Mouse (Mus musculus): ENCODE results near the gene Samd5.
A peak's percentile ranks its signal among the peaks of the same experiment; 100 is the strongest.

The Samd5 gene

GRCm38 (mm10) chr10:9674561-9675521 lies at the start of gene Samd5:
TSS of gene Samd5 (minus strand) at chr10:9675208.
- DNase-seq, result peak in 1 of 2 experiments; percentile 50

GRCm38 (mm10) chr10:9722519-9723303 lies 47.7 kb upstream of the Samd5 start:
- no peak for DNase-seq

GRCm38 (mm10) chr10:9720027-9720426 lies 45.0 kb upstream of the Samd5 start:
- DNase-seq, result no peak

- no peak for DNase-seq
Measured at GRCm38 (mm10) chr10:9718086-9718485, 43.1 kb upstream of the Samd5 start.

- no peak for DNase-seq
Measured at GRCm38 (mm10) chr10:9704956-9705355, 29.9 kb upstream of the Samd5 start.

GRCm38 (mm10) chr10:9699071-9699761 lies 24.2 kb upstream of the Samd5 start:
- no peak for DNase-seq

- DNase-seq, result no peak
Measured at GRCm38 (mm10) chr10:9698141-9698540, 23.1 kb upstream of the Samd5 start.

- no peak for DNase-seq
Measured at GRCm38 (mm10) chr10:9696543-9697141, 21.6 kb upstream of the Samd5 start.

- DNase-seq, result no peak
Measured at GRCm38 (mm10) chr10:9693990-9694699, 19.1 kb upstream of the Samd5 start.

GRCm38 (mm10) chr10:9680928-9681327 lies 5.9 kb upstream of the Samd5 start:
- DNase-seq, result no peak

GRCm38 (mm10) chr10:9679911-9680310 lies 4.9 kb upstream of the Samd5 start:
- DNase-seq, result no peak

GRCm38 (mm10) chr10:9678071-9678470 lies 3.1 kb upstream of the Samd5 start:
- no peak for DNase-seq

GRCm38 (mm10) chr10:9676886-9677285 lies 1.9 kb upstream of the Samd5 start:
- DNase-seq, result peak; percentile 62 to 77

GRCm38 (mm10) chr10:9676418-9676786 lies 1.4 kb upstream of the Samd5 start:
- no peak for DNase-seq

GRCm38 (mm10) chr10:9675550-9676417 lies 776 bp upstream of the Samd5 start:
- DNase-seq, result no peak

- DNase-seq, result no peak
Measured at GRCm38 (mm10) chr10:9673276-9673675, 1.7 kb downstream of the Samd5 start.

GRCm38 (mm10) chr10:9672751-9673150 lies 2.3 kb downstream of the Samd5 start:
- no peak for DNase-seq

GRCm38 (mm10) chr10:9670351-9670750 lies 4.7 kb downstream of the Samd5 start:
- DNase-seq, result no peak

GRCm38 (mm10) chr10:9668791-9669190 lies 6.2 kb downstream of the Samd5 start:
- no peak for DNase-seq

GRCm38 (mm10) chr10:9652946-9653345 lies 22.1 kb downstream of the Samd5 start:
- DNase-seq, result no peak

All from kidney, postnatal 36 days (tissue).